Mouse (Mus musculus) embryonic facial prominence, embryonic 15.5 days (tissue): Measurements from ENCODE around the gene Sec14l2. TPM values are rescaled to one million over a fixed set of nuclear protein-coding genes. Genes with fewer than 3 reads are reported as not detected.
"Not testable (repeated sequence)": the region's sequence is repeated elsewhere in the genome, so short reads cannot be mapped to it uniquely, and the experiment has no call there.

Experiments used
- ATAC-seq: fragments of 200-750 bp; cut with Nextera tagmentation; 2 replicates; pipeline ENCODE4 v1.8.0; 2017; ENCODE audit warnings: low read depth, moderate TSS enrichment; ENCODE audit not compliant: insufficient number of reproducible peaks, low FRiP score, low TSS enrichment
- H3K27ac ChIP-seq: fragments of 300-500 bp; sonication (generic); replicated peaks from 2 replicates; pipeline ENCODE4 v1.5.1; 2015; ENCODE audit warnings: mild to moderate bottlenecking, inconsistent platforms
- H3K27me3 ChIP-seq: fragments of 300-500 bp; sonication (generic); 2 replicates; pipeline ENCODE4 v1.6.1; 2015; ENCODE audit warnings: inconsistent platforms
- H3K36me3 ChIP-seq: fragments of 300-500 bp; sonication (generic); 2 replicates; pipeline ENCODE4 v1.6.1; 2015; ENCODE audit warnings: mild to moderate bottlenecking, inconsistent platforms
- H3K4me1 ChIP-seq: fragments of 300-500 bp; sonication (generic); 2 replicates; pipeline ENCODE4 v1.6.1; 2015; ENCODE audit warnings: inconsistent platforms
- H3K4me2 ChIP-seq: fragments of 300-500 bp; sonication (generic); replicated peaks from 2 replicates; pipeline ENCODE4 v1.6.1; 2015; ENCODE audit warnings: mild to moderate bottlenecking, inconsistent platforms
- H3K4me3 ChIP-seq: fragments of 300-500 bp; sonication (generic); replicated peaks from 2 replicates; pipeline ENCODE4 v1.5.1; 2015; ENCODE audit warnings: mild to moderate bottlenecking, inconsistent platforms
- H3K9ac ChIP-seq: fragments of 300-500 bp; sonication (generic); 2 replicates; pipeline ENCODE4 v1.6.1; 2015; ENCODE audit warnings: inconsistent platforms
- H3K9me3 ChIP-seq: fragments of 300-500 bp; sonication (generic); replicated peaks from 2 replicates; pipeline ENCODE4 v1.6.1; 2016; ENCODE audit warnings: inconsistent platforms
- WGBS: fragments of 180-500 bp; shearing (Covaris S2); methylation state at CpG from one replicate; pipeline ENCODE4 v1.1.7; 2015; 5-methylcytosine and 5-hydroxymethylcytosine counted together
- polyA plus RNA-seq: library from polyadenylated mRNA; unstranded; fragments of >200 nt; fragmentation: Nextera tagmentation; extraction: Ambion mirVana; gene quantifications from 2 replicates; pipeline ENCODE4 v1.2.1, GENCODE M21; 2015

The Sec14l2 gene
- polyA plus RNA-seq, 1 experiment from 2014 or later = 4.7 TPM

- no peak for ATAC-seq
- Histone ChIP-seq H3K4me3 (no peak overlapping the region), H3K4me2 (no peak overlapping the region), H3K36me3 (peaks cover 59% of the 10 kb centered on the region), H3K9ac (no peak overlapping the region), H3K9me3 (no peaks in the 10 kb centered on the region), H3K27me3 (no peaks in the 10 kb centered on the region), H3K4me1 (no peaks in the 10 kb centered on the region), H3K27ac (no peak overlapping the region)
- WGBS = 80% methylated on average over 5 of the region's 5 CpGs
These were observed 24.9 kb upstream of the Sec14l2 start for GRCm38 (mm10) chr11:4148120-4148519.

- 86% methylated on average over 10 of the region's 10 CpGs for WGBS
- ATAC-seq = no peak
- no peak overlapping the region for H3K9ac ChIP-seq
- H3K4me2 ChIP-seq = no peak overlapping the region
- peaks cover 69% of the 10 kb centered on the region for H3K36me3 ChIP-seq
- H3K4me3 ChIP-seq = no peak overlapping the region
- H3K27me3 ChIP-seq = no peaks in the 10 kb centered on the region
- no peaks in the 10 kb centered on the region for H3K4me1 ChIP-seq
- no peaks in the 10 kb centered on the region for H3K9me3 ChIP-seq
- H3K27ac ChIP-seq = no peak overlapping the region
These were observed 23.9 kb upstream of the Sec14l2 start for GRCm38 (mm10) chr11:4147098-4147497.

GRCm38 (mm10) chr11:4146381-4146780, 23.2 kb upstream of the Sec14l2 start:
- Histone ChIP-seq H3K9ac (no peak overlapping the region), H3K27ac (no peak overlapping the region), H3K4me3 (no peak overlapping the region), H3K4me1 (no peaks in the 10 kb centered on the region), H3K27me3 (no peaks in the 10 kb centered on the region), H3K9me3 (no peaks in the 10 kb centered on the region), H3K36me3 (peaks cover 73% of the 10 kb centered on the region), H3K4me2 (no peak overlapping the region)
- WGBS = 68% methylated on average over 6 of the region's 6 CpGs
- ATAC-seq = no peak

- H3K4me2 ChIP-seq = no peak overlapping the region
- no peaks in the 10 kb centered on the region for H3K9me3 ChIP-seq
- 86% methylated on average over 21 of the region's 21 CpGs for WGBS
- H3K9ac ChIP-seq = no peak overlapping the region
- H3K27ac ChIP-seq = no peak overlapping the region
- H3K36me3 ChIP-seq = peaks cover 86% of the 10 kb centered on the region
- H3K4me1 ChIP-seq = no peaks in the 10 kb centered on the region
- H3K4me3 ChIP-seq = no peak overlapping the region
- H3K27me3 ChIP-seq = no peaks in the 10 kb centered on the region
- ATAC-seq = no peak
These were observed 20.3 kb upstream of the Sec14l2 start for GRCm38 (mm10) chr11:4143281-4144062.

GRCm38 (mm10) chr11:4142352-4142751, 19.1 kb upstream of the Sec14l2 start:
- Histone ChIP-seq H3K4me2 (no peak overlapping the region), H3K36me3 (peaks cover 75% of the 10 kb centered on the region), H3K4me1 (no peaks in the 10 kb centered on the region), H3K9ac (no peak overlapping the region), H3K27me3 (no peaks in the 10 kb centered on the region), H3K4me3 (no peak overlapping the region), H3K9me3 (no peaks in the 10 kb centered on the region), H3K27ac (no peak overlapping the region)
- 85% methylated on average over 4 of the region's 4 CpGs for WGBS
- ATAC-seq = no peak

GRCm38 (mm10) chr11:4141505-4141904, 18.3 kb upstream of the Sec14l2 start:
- Histone ChIP-seq H3K9me3 (no peaks in the 10 kb centered on the region), H3K4me1 (peaks cover 6% of the 10 kb centered on the region), H3K36me3 (peaks cover 68% of the 10 kb centered on the region), H3K9ac (no peak overlapping the region), H3K4me3 (no peak overlapping the region), H3K27me3 (no peaks in the 10 kb centered on the region), H3K4me2 (no peak overlapping the region), H3K27ac (no peak overlapping the region)
- ATAC-seq = no peak

GRCm38 (mm10) chr11:4138964-4139363, 15.7 kb upstream of the Sec14l2 start:
- Histone ChIP-seq H3K36me3 (peaks cover 55% of the 10 kb centered on the region), H3K27me3 (no peaks in the 10 kb centered on the region), H3K4me1 (peaks cover 22% of the 10 kb centered on the region), H3K4me3 (no peak overlapping the region), H3K4me2 (no peak overlapping the region), H3K9ac (no peak overlapping the region), H3K9me3 (no peaks in the 10 kb centered on the region), H3K27ac (no peak overlapping the region)
- WGBS = 76% methylated on average over 2 of the region's 2 CpGs
- no peak for ATAC-seq

- peak within 1 kb of the TSS; percentile 80 for H3K27ac ChIP-seq
- H3K27me3 ChIP-seq = no peaks in the 10 kb centered on the region
- ATAC-seq = peak; percentile 89
- WGBS = 2% methylated on average over 65 of the region's 66 CpGs
- H3K4me1 ChIP-seq = peaks cover 22% of the 10 kb centered on the region
- H3K36me3 ChIP-seq = peaks cover 18% of the 10 kb centered on the region
- peak within 1 kb of the TSS; percentile 67 for H3K4me2 ChIP-seq
- H3K9me3 ChIP-seq = no peaks in the 10 kb centered on the region
- H3K4me3 ChIP-seq = peak within 1 kb of the TSS; percentile 85
- H3K9ac ChIP-seq = peak within 1 kb of the TSS; percentile 94
These were observed 12.0 kb upstream of the Sec14l2 start, which contains the start of gene Rnf215 for GRCm38 (mm10) chr11:4134986-4135935. TSS of gene Rnf215 (plus strand) at chr11:4135202.

GRCm38 (mm10) chr11:4134400-4134799, 11.2 kb upstream of the Sec14l2 start:
- WGBS = 56% methylated on average over 6 of the region's 6 CpGs
- H3K27me3 ChIP-seq = no peaks in the 10 kb centered on the region
- peaks cover 22% of the 10 kb centered on the region for H3K4me1 ChIP-seq
- H3K9ac ChIP-seq = no peak overlapping the region
- no peak overlapping the region for H3K27ac ChIP-seq
- 0 out of 2 replicates have a peak overlapping the region, but pooled peaks have one; percentile 67 for H3K4me2 ChIP-seq
- H3K36me3 ChIP-seq = peaks cover 9% of the 10 kb centered on the region
- ATAC-seq = no peak
- peak overlapping the region; percentile 85; the same call in 1 of the 2 replicates for H3K4me3 ChIP-seq
- no peaks in the 10 kb centered on the region for H3K9me3 ChIP-seq

GRCm38 (mm10) chr11:4133450-4133849, 10.2 kb upstream of the Sec14l2 start:
- H3K4me1 ChIP-seq = peaks cover 22% of the 10 kb centered on the region
- no peaks in the 10 kb centered on the region for H3K27me3 ChIP-seq
- H3K36me3 ChIP-seq = no peaks in the 10 kb centered on the region
- no peaks in the 10 kb centered on the region for H3K9me3 ChIP-seq
- 53% methylated on average over 3 of the region's 3 CpGs for WGBS
- H3K4me2 ChIP-seq = no peak overlapping the region
- H3K4me3 ChIP-seq = no peak overlapping the region
- no peak overlapping the region for H3K27ac ChIP-seq
- no peak overlapping the region for H3K9ac ChIP-seq
- no peak for ATAC-seq

GRCm38 (mm10) chr11:4128461-4128860, 5.2 kb upstream of the Sec14l2 start:
- H3K4me1 ChIP-seq, H3K4me2 ChIP-seq, ATAC-seq, H3K9ac ChIP-seq, H3K27me3 ChIP-seq, H3K4me3 ChIP-seq, H3K36me3 ChIP-seq, H3K9me3 ChIP-seq, H3K27ac ChIP-seq: not testable (repeated sequence)
- 94% methylated on average over 4 of the region's 4 CpGs for WGBS
